Mouse (Mus musculus) embryonic stem cell, embryonic (primary cell): ENCODE data around the gene Epo.

Experiments
- CTCF ChIA-PET, 4 experiments: fragments of 300-600 bp in 2 of 4; fragments of 350-600 bp in 2 of 4; sonication (Branson Sonifier 250); formaldehyde crosslinking; loops; one replicate each; lab custom pipeline; 2022; ENCODE audit warnings: inconsistent platforms in 2 of 4; lab: Charles Lee
- POLR2A ChIA-PET, 4 experiments: fragments of 300-600 bp in 2 of 4; fragments of 350-600 bp in 2 of 4; sonication (Branson Sonifier 250); formaldehyde crosslinking; loops; one replicate each; lab custom pipeline; 2022; ENCODE audit warnings: antibody characterized with exemption in 4 of 4, inconsistent platforms in 1 of 4; lab: Charles Lee

Gene Epo

GRCm38 (mm10) chr5:137533117-137533827 lies at the start of gene Epo, which contains the start of gene Gnb2:
TSS of gene Epo (minus strand) at chr5:137533242.
TSS of gene Gnb2 (minus strand) at chr5:137533510.
- CTCF ChIA-PET: interaction anchor here in 3 of 4 experiments (0.6 to 3.6 kb wide), 5 partner anchors 15 to 124 kb away, joined by 3 to 20 read pairs (median 4); partner anchors contain the start of genes Fbxo24 (in 1 of the 3), Gigyf1 (in 1 of the 3), Lrch4 (in 1 of the 3) and Pop7 (in 1 of the 3)
- POLR2A ChIA-PET: interaction anchor here in 3 of 4 experiments (0.9 to 3.9 kb wide), 6 partner anchors 9 to 226 kb away, joined by 4 to 24 read pairs (median 7); partner anchors contain the start of genes Pop7 (in 3 of the 3) and Srrt (in 1 of the 3)

GRCm38 (mm10) chr5:137582702-137583101 lies 49.7 kb upstream of the Epo start:
- ChIA-PET CTCF (interaction anchor here in 1 of 4 experiments (0.6 to 1.0 kb wide), 3 partner anchors 29 to 303 kb away, joined by 3 to 4 read pairs (median 3); partner anchors contain the start of genes Actl6b and Gigyf1), POLR2A (interaction anchor here in 2 of 4 experiments (0.6 to 1.6 kb wide), 3 partner anchors 8 to 59 kb away, joined by 3 to 4 read pairs (median 4); partner anchors contain the start of gene Tfr2 (in 1 of the 2))

DNA sequence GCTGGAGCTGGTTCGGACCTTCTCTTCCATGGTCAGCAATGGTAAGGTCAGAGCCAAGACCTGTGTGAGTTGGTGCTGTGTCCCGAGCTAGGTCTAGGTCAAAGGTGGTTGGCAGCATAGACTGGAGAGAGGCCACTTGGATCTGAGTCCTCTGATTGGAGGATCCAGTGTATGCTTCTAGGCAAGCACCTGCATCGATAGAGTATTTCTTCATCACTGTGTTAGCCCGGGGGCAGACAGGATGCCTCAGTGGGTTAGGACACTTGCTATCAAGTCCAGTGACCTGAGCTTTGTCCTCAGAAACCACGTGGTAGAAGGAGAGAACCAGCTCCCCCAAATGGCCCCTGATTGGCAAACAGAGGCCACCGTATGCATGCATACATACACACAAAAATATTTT lies 47.2 kb upstream of the Epo start:
- ChIA-PET POLR2A (interaction anchor here in 2 of 4 experiments (0.6 kb wide), 2 partner anchors 11 to 632 kb away, joined by 3 read pairs; no protein-coding TSS in a partner anchor), CTCF (no interaction called here)

- POLR2A ChIA-PET: interaction anchor here in 3 of 4 experiments (0.5 to 1.4 kb wide), 15 partner anchors 16 to 635 kb away, joined by 3 to 4 read pairs (median 3); partner anchors contain the start of genes Pop7 (in 2 of the 3), Fbxo24 (in 1 of the 3), Lrch4 (in 1 of the 3) and Mospd3 (in 1 of the 3)
- CTCF ChIA-PET: interaction anchor here in 3 of 4 experiments (0.6 to 1.7 kb wide), 13 partner anchors 9 to 434 kb away, joined by 3 to 12 read pairs (median 4); partner anchors contain the start of genes Gigyf1 (in 1 of the 3) and Pop7 (in 1 of the 3)
Measured at GRCm38 (mm10) chr5:137574470-137574901, 41.4 kb upstream of the Epo start.

DNA sequence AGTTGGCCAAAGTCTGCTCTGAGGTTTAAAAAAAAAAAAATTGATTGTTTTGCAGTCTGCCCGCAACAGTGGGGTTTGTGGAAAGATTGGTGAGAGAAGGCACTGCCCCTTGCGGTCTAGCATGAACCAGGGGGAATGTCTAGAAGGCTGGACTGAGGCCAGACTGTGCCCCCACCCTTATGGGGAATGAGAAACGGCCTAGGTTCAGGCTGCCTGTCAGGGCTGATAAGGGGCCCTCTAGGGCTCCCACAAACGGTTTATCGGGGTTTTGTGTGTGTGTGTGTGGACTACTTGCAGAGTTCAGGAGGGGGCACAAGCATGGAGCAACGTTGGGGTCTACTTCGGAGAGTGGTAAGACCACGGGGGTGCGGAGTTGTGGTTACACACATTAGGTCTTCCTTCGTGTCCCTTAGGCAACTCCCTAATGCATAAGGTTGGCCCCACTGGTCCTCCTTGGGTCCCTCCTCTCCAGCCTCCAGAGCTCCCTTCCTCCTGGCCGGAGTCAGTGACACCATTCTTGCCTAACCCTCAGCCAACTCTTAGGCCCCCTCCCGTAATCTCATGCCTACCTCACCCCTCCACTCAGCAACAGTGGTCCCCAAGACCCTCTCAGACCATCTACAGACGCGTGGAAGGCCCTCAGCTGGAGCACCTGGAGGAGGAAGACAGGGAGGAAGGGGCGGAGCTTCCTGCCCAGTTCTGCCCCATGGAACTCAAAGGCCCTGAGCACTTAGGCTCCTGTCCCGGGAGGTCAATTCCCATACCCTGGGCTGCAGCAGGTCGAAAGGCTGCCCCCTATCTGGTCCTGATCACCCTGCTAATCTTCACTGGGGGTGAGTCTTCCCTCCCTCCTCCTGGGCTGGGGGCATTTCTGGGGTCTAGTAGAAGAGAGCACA lies 37.9 kb upstream of the Epo start:
- ChIA-PET CTCF (interaction anchor here in 2 of 4 experiments (0.6 to 1.5 kb wide), 3 partner anchors 58 to 189 kb away, joined by 3 read pairs; partner anchors contain the start of gene Pop7 (in 1 of the 2)), POLR2A (interaction anchor here in 2 of 4 experiments (0.6 to 0.8 kb wide), 3 partner anchors 15 to 620 kb away, joined by 3 read pairs; no protein-coding TSS in a partner anchor)

GRCm38 (mm10) chr5:137570181-137570580 lies 37.1 kb upstream of the Epo start:
- POLR2A ChIA-PET: interaction anchor here in 3 of 4 experiments (0.6 to 2.0 kb wide), 12 partner anchors 11 to 498 kb away, joined by 3 to 6 read pairs (median 3); partner anchors contain the start of genes Fbxo24 (in 1 of the 3), Lrch4 (in 1 of the 3), Pop7 (in 1 of the 3) and Serpine1 (in 1 of the 3)
- CTCF ChIA-PET: interaction anchor here in 1 of 4 experiments (1.2 to 1.3 kb wide), 3 partner anchors 52 to 220 kb away, joined by 3 to 4 read pairs (median 4); partner anchors contain the start of genes Ephb4, Gigyf1 and Pop7

DNA sequence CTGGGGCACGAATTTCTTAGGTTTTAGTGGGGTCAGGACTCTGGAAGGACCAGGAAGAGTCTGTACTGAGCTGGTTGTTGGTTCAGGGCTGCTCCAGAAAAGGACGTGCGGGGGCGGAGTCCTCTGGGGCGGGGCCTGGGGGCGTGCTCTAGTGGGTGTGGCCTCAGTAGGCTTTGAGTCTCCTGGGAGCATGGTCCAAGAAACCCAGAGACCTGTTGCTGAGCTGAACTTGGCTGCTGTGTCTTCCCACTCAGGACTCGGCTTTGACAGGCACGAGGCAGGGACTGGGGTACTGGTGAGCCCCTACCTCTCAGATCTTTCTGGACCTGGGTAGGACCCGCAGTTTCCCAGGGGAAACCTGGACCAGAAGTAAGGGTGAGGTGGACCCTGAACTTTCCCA lies 36.6 kb upstream of the Epo start, which contains the start of gene Tfr2:
Gene Tfr2 (plus strand): TSS at position 176 of the 400 bp plus-strand sequence.
- ChIA-PET CTCF (interaction anchor here in 3 of 4 experiments (0.6 to 1.3 kb wide), 7 partner anchors 13 to 305 kb away, joined by 3 to 4 read pairs (median 3); partner anchors contain the start of genes Ephb4 (in 1 of the 3), Gigyf1 (in 1 of the 3) and Pop7 (in 1 of the 3)), POLR2A (interaction anchor here in 3 of 4 experiments (0.6 to 2.0 kb wide), 17 partner anchors 10 to 1300 kb away, joined by 3 to 8 read pairs (median 3); partner anchors contain the start of genes Epo (in 1 of the 3), Fbxo24 (in 1 of the 3), Gnb2 (in 1 of the 3) and Lrch4 (in 1 of the 3))

DNA sequence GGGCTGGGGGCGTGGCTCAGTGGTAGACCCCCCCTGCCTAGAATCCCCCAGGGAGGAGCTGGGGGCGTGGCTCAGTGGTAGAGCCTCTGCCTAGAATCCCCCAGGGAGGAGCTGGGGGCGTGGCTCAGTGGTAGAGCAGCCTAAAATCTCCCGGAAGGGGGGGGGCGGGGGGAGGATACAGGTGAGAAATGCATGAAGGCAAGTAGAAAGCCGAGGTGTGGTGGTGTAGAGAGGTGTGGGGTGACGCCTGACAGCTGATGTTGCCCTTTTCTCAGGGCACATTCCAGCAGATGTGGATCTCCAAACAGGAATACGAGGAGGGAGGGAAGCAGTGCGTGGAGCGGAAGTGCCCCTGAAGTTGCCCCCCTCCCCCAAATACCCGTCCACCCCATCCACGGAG lies 36.0 kb upstream of the Epo start:
- ChIA-PET POLR2A (interaction anchor here in 3 of 4 experiments (0.6 to 2.0 kb wide), 14 partner anchors 10 to 625 kb away, joined by 3 to 8 read pairs (median 3); partner anchors contain the start of genes Epo (in 1 of the 3), Fbxo24 (in 1 of the 3), Gnb2 (in 1 of the 3) and Lrch4 (in 1 of the 3)), CTCF (interaction anchor here in 2 of 4 experiments (0.6 to 1.3 kb wide), 6 partner anchors 13 to 1729 kb away, joined by 3 to 14 read pairs (median 4); partner anchors contain the start of genes Ephb4 (in 1 of the 2) and Gigyf1 (in 1 of the 2))

DNA sequence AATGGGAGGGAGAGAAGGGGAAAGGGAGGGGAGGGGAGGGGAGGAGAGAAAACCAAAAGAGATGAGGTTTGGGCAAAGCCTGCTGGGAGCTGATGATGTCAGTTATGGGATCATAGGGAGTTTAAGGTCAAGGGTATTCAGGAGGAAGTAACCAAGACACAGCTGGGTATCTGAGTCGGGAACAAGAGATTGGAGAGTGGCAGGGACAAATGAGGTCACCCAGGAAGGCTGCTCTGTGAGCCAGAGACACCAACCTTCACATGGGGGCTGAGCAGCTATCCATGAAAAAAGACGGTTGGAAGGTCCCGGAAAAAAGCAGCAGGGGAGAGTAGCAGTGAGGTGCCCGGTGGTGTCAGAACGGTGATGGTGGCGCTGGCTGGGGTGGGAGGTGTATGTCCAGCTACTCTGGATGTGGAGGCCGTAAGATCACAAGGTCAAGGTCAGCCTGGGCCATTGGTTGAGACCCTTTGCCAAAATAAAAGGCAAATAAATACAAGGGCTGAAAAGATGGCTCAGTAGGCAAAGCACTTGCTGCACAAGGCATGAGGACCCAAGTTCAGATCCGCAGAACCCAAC lies 35.3 kb upstream of the Epo start:
- POLR2A ChIA-PET: interaction anchor here in 3 of 4 experiments (0.5 to 2.0 kb wide), 12 partner anchors 11 to 624 kb away, joined by 3 to 8 read pairs (median 4); partner anchors contain the start of genes Epo (in 1 of the 3), Gnb2 (in 1 of the 3) and Srrt (in 1 of the 3)
- CTCF ChIA-PET: interaction anchor here in 2 of 4 experiments (0.6 to 1.2 kb wide), 3 partner anchors 15 to 1730 kb away, joined by 3 to 14 read pairs (median 3); partner anchors contain the start of gene Actl6b (in 1 of the 2)

- POLR2A ChIA-PET: interaction anchor here in 2 of 4 experiments (0.5 to 1.2 kb wide), 4 partner anchors 29 to 210 kb away, joined by 3 read pairs; partner anchors contain the start of gene Pop7 (in 1 of the 2)
- CTCF ChIA-PET: no interaction called here
Measured at GRCm38 (mm10) chr5:137566416-137566815, 33.4 kb upstream of the Epo start.

DNA sequence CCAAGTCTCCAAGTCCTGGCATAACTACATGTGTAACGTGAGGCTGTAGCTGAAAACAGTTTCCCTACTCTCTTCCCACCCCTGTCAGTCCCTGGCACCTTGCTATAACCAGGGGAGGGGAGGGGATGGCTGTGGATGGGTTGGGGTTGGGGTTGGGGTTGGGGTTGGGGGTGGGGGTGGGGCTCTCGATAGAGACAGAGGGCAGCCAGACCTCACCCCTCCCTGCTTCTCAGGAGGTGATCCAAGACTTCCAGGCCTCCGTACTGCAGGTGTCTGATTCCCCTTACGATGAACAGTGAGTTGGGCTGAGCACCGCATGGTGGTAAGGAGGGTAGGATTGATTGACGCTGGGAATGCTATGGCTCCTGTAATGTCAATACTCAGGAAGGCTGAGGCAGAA lies 32.7 kb upstream of the Epo start:
- POLR2A ChIA-PET: interaction anchor here in 1 of 4 experiments (0.5 kb wide), 1 partner anchor 211 kb away, joined by 3 read pairs; no protein-coding TSS in a partner anchor
- CTCF ChIA-PET: interaction anchor here in 2 of 4 experiments (0.5 to 1.3 kb wide), 2 partner anchors 21 to 227 kb away, joined by 3 to 4 read pairs; no protein-coding TSS in a partner anchor

DNA sequence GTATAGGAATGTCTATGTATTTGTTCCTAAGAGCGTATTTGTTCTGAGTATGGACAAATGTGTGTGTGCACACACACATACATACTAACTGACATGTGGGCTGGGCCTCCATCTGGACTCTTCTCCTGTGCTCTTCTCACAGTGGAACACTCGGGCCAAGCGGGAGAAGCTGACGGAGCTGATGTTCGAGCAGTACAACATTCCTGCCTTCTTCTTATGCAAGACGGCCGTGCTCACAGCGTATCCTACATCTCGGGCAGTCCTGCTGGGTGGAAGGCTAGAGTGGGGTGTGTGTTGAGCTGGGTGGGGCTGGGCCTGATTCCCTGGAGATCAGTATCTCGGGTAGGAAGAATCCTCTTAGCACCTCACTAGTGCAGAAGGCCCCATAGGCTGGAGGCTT lies 29.9 kb upstream of the Epo start:
- ChIA-PET CTCF (interaction anchor here in 1 of 4 experiments (0.5 kb wide), 1 partner anchor 459 kb away, joined by 3 read pairs; no protein-coding TSS in a partner anchor), POLR2A (no interaction called here)

- CTCF ChIA-PET: interaction anchor here in 1 of 4 experiments (0.7 kb wide), 1 partner anchor 49 kb away, joined by 6 read pairs; no protein-coding TSS in a partner anchor
- POLR2A ChIA-PET: no interaction called here
Measured at GRCm38 (mm10) chr5:137561556-137561955, 28.5 kb upstream of the Epo start.

GRCm38 (mm10) chr5:137553898-137554297 lies 20.9 kb upstream of the Epo start:
- POLR2A ChIA-PET: interaction anchor here in 3 of 4 experiments (0.5 to 1.6 kb wide), 6 partner anchors 9 to 87 kb away, joined by 3 to 4 read pairs (median 3); partner anchors contain the start of genes Fbxo24 (in 1 of the 3), Lrch4 (in 1 of the 3) and Sap25 (in 1 of the 3)
- CTCF ChIA-PET: interaction anchor here in 3 of 4 experiments (0.6 to 1.7 kb wide), 8 partner anchors 9 to 705 kb away, joined by 3 to 8 read pairs (median 4); partner anchors contain the start of gene Pop7 (in 1 of the 3)

GRCm38 (mm10) chr5:137553411-137553837 lies 20.4 kb upstream of the Epo start, which contains the start of gene Actl6b:
TSS of gene Actl6b (plus strand) at chr5:137553517.
- ChIA-PET POLR2A (interaction anchor here in 3 of 4 experiments (0.5 to 1.6 kb wide), 7 partner anchors 8 to 88 kb away, joined by 3 to 4 read pairs (median 3); partner anchors contain the start of genes Fbxo24 (in 1 of the 3), Gigyf1 (in 1 of the 3), Lrch4 (in 1 of the 3) and Sap25 (in 1 of the 3)), CTCF (interaction anchor here in 3 of 4 experiments (0.6 to 1.7 kb wide), 9 partner anchors 8 to 706 kb away, joined by 3 to 8 read pairs (median 4); partner anchors contain the start of gene Pop7 (in 1 of the 3))
